Mouse (Mus musculus): Measurements from ENCODE around the gene Nbea.

DNA sequence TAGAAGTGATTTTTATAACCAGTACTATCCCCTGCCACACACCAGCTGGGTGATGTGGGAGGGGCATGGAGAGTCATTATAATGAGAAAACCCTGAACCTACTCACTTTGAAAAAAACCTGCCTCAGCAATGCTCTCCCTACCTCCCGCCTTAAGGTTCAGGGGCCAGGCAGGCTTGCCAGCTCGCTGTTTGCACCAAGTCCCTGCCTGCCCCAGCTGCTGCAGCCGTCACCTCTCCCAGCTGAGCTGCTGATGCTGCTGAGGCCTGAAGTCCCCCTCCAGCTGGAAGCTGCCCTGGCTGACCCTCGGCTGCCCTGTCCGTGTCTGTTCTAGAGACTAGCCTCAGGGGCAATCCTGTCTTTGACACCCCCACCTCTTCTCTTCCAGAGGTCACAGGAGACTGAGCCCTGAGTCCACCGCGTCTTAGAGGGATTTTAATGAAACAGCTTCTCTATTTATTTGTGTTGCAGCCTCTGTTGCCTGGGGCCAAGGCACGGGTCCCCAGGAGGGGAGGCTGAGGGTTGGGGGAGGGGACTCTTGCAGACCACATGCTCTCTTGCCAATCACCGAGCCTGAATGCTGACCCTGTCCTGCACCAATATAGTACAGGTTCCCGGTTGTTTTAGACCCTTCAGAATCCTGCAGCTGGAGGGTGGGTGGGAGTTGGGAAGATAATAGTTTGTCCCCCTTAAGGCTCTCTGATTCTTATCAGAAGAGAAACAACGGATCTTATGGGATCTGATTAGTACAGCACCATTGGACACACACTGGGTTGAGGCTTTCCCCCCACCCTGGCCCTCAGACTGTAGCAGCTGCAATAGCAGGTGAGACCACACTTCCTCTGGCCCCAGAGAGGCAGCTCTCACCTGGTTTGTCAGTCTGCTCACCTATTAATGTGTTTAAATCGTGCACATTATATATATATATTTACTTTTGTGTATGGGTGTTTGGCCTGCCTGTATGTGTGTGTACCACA is 595.2 kb downstream of the Nbea start:
- TF ChIP-seq CTCF (IDR thresholded peaks at IDR 0.05; ENCODE audit: borderline replicate concordance, control insufficient read depth, extremely low read depth, insufficient read depth, low read length, poor library complexity) (no peak), POLR2A (IDR thresholded peaks at IDR 0.05; ENCODE audit: control insufficient read depth, extremely low read depth, insufficient read depth, low read length, poor library complexity) (no peak)
